Mouse (Mus musculus): ENCODE results near the gene Gpr156.
"Not testable (repeated sequence)": the region's sequence is repeated elsewhere in the genome, so short reads cannot be mapped to it uniquely, and the experiment has no call there.

Gpr156 gene

GRCm38 (mm10) chr16:38004486-38005020, 88.3 kb downstream of the Gpr156 start:
- no peak for DNase-seq

GRCm38 (mm10) chr16:38005471-38005870, 89.2 kb downstream of the Gpr156 start:
- DNase-seq: no peak

- no peak for DNase-seq
Observed at GRCm38 (mm10) chr16:38008371-38008770, 92.1 kb downstream of the Gpr156 start.

- DNase-seq: no peak
Observed at GRCm38 (mm10) chr16:38009041-38009825, 92.9 kb downstream of the Gpr156 start.

- no peak for DNase-seq
Observed at GRCm38 (mm10) chr16:38011486-38011885, 95.2 kb downstream of the Gpr156 start.

GRCm38 (mm10) chr16:38012382-38012781, 96.1 kb downstream of the Gpr156 start:
- no peak for DNase-seq

GRCm38 (mm10) chr16:38012891-38013290, 96.6 kb downstream of the Gpr156 start:
- DNase-seq: no peak

GRCm38 (mm10) chr16:38014951-38015350, 98.7 kb downstream of the Gpr156 start:
- DNase-seq: no peak

- DNase-seq: no peak
Observed at GRCm38 (mm10) chr16:38016928-38017524, 100.7 kb downstream of the Gpr156 start.

GRCm38 (mm10) chr16:38017958-38018376, 101.7 kb downstream of the Gpr156 start:
- DNase-seq: peak in 1 of 2 experiments; percentile 19

GRCm38 (mm10) chr16:38032644-38033043, 116.3 kb downstream of the Gpr156 start:
- no peak for DNase-seq

GRCm38 (mm10) chr16:38033071-38033470, 116.8 kb downstream of the Gpr156 start:
- peak; percentile 32 to 42 for DNase-seq

- not testable (repeated sequence) for DNase-seq
Observed at GRCm38 (mm10) chr16:38038101-38038500, 121.8 kb downstream of the Gpr156 start.

GRCm38 (mm10) chr16:38042160-38042559, 125.9 kb downstream of the Gpr156 start:
- DNase-seq: no peak

- DNase-seq: no peak
Observed at GRCm38 (mm10) chr16:38044551-38044950, 128.3 kb downstream of the Gpr156 start.

- peak; percentile 10 to 17 for DNase-seq
Observed at GRCm38 (mm10) chr16:38047781-38048558, 131.7 kb downstream of the Gpr156 start.

Data from kidney, postnatal 4 days (tissue).